Mouse (Mus musculus) ovary, adult 2 months (tissue): Measurements from ENCODE around the gene Trim39. TPM values are rescaled to one million over a fixed set of nuclear protein-coding genes. Genes with fewer than 3 reads are reported as not detected.

Experiments
- polyA plus RNA-seq: library from polyadenylated mRNA; depleted of rRNA; stranded (reverse); fragments of >200 nt; gene quantifications from 2 replicates; pipeline ENCODE4 v1.2.3, GENCODE M21; 2012; rRNA removed

Gene Trim39
- 18.9 and 23.1 TPM in 2 replicates for polyA plus RNA-seq

GRCm38 (mm10) chr17:36271586-36272256 lies at the start of gene Trim39:
Gene Trim39, minus strand, starts transcription at chr17:36272247.

GRCm38 (mm10) chr17:36286390-36286789 lies 14.3 kb upstream of the Trim39 start, which contains the start of gene H2-M10.2:
Gene H2-M10.2, minus strand, starts transcription at chr17:36286490.

GRCm38 (mm10) chr17:36257969-36258368 lies 14.1 kb downstream of the Trim39 start, which contains the start of gene Rpp21:
Gene Rpp21, minus strand, starts transcription at chr17:36258069.

Other genes starting within 250 kb of the Trim39 start
- 139 and 154 TPM in 2 replicates for gene H2-T23, start 239.4 kb downstream of the Trim39 start, polyA plus RNA-seq
- gene H2-T22, start 229.5 kb downstream of the Trim39 start, polyA plus RNA-seq, result 38.3 and 50.5 TPM in 2 replicates
- not detected in 2 replicates for gene Gm6034, start 229.3 kb downstream of the Trim39 start, polyA plus RNA-seq
- 0.26 and 0.37 TPM in 2 replicates for gene Gm11127, start 213.9 kb downstream of the Trim39 start, polyA plus RNA-seq
- 0.18 TPM in 1 of 2 replicates, not detected in the other for gene Gm19684, start 150.6 kb downstream of the Trim39 start, polyA plus RNA-seq
- gene Gm7030, start 142.8 kb downstream of the Trim39 start, polyA plus RNA-seq, result not detected in 2 replicates
- gene Gm8909, start 103.7 kb downstream of the Trim39 start, polyA plus RNA-seq, result 0.24 TPM in 1 of 2 replicates, not detected in the other
- 0.09 and 0.10 TPM in 2 replicates for gene H2-T3, start 82.0 kb downstream of the Trim39 start, polyA plus RNA-seq
- gene Rpp21, start 14.2 kb downstream of the Trim39 start, polyA plus RNA-seq, result 88.3 and 96.2 TPM in 2 replicates
- not detected in 2 replicates for gene H2-M10.2, start 14.2 kb upstream of the Trim39 start, polyA plus RNA-seq
- not detected in 2 replicates for gene H2-M10.1, start 53.9 kb upstream of the Trim39 start, polyA plus RNA-seq
- gene H2-M10.3, start 96.2 kb upstream of the Trim39 start, polyA plus RNA-seq, result not detected in 2 replicates
- gene H2-M10.4, start 190.1 kb upstream of the Trim39 start, polyA plus RNA-seq, result not detected in 2 replicates